Mouse (Mus musculus): ENCODE measurements around the gene Olfr1093. TPM values are rescaled to one million over a fixed set of nuclear protein-coding genes. Genes with fewer than 3 reads are reported as not detected.

Olfr1093 gene
- not detected in 2 replicates for polyA plus RNA-seq (2016; fragmentation: Nextera tagmentation; extraction: Ambion mirVana)

- Histone ChIP-seq H3K27me3 (no peaks in the 10 kb centered on the region), H3K36me3 (no peaks in the 10 kb centered on the region), H3K9ac (no peak within 1 kb of the TSS), H3K4me1 (no peaks in the 10 kb centered on the region), H3K9me3 (replicated peaks) (no peaks in the 10 kb centered on the region), H3K4me3 (no peak within 1 kb of the TSS), H3K4me2 (replicated peaks) (no peak within 1 kb of the TSS), H3K27ac (no peak within 1 kb of the TSS)
- 85% methylated on average over 2 of the region's 2 CpGs for WGBS
- no peak for ATAC-seq (ENCODE audit: low FRiP score)
Observed at GRCm38 (mm10) chr2:86782179-86782578, at the start of gene Olfr1093. Olfr1093 (plus strand) TSS chr2:86782479.

- Histone ChIP-seq H3K36me3 (no peaks in the 10 kb centered on the region), H3K4me1 (no peaks in the 10 kb centered on the region), H3K4me2 (replicated peaks) (no peak within 1 kb of the TSS), H3K9me3 (replicated peaks) (no peaks in the 10 kb centered on the region), H3K4me3 (no peak within 1 kb of the TSS), H3K27ac (no peak within 1 kb of the TSS), H3K9ac (no peak within 1 kb of the TSS), H3K27me3 (no peaks in the 10 kb centered on the region)
- ATAC-seq (ENCODE audit: low FRiP score): no peak
Observed at GRCm38 (mm10) chr2:86733601-86734000, 48.7 kb upstream of the Olfr1093 start, which contains the start of gene Olfr1089. Olfr1089 (minus strand) TSS chr2:86733701.

GRCm38 (mm10) chr2:86758893-86759292 lies 23.4 kb upstream of the Olfr1093 start, which contains the start of gene Olfr1090:
Olfr1090 (minus strand) TSS chr2:86758993.
- Histone ChIP-seq H3K27ac (no peak within 1 kb of the TSS), H3K4me1 (no peaks in the 10 kb centered on the region), H3K27me3 (no peaks in the 10 kb centered on the region), H3K9me3 (replicated peaks) (no peaks in the 10 kb centered on the region), H3K4me2 (replicated peaks) (no peak within 1 kb of the TSS), H3K9ac (no peak within 1 kb of the TSS), H3K4me3 (no peak within 1 kb of the TSS), H3K36me3 (no peaks in the 10 kb centered on the region)
- ATAC-seq (ENCODE audit: low FRiP score): no peak
- 100% methylated on average over 1 of the region's 1 CpGs for WGBS

GRCm38 (mm10) chr2:86761050-86761449 lies 21.2 kb upstream of the Olfr1093 start:
- Histone ChIP-seq H3K4me3 (no peak overlapping the region), H3K9me3 (replicated peaks) (no peaks in the 10 kb centered on the region), H3K9ac (no peak overlapping the region), H3K27ac (no peak overlapping the region), H3K27me3 (no peaks in the 10 kb centered on the region), H3K36me3 (no peaks in the 10 kb centered on the region), H3K4me2 (replicated peaks) (no peak overlapping the region), H3K4me1 (no peaks in the 10 kb centered on the region)
- 96% methylated on average over 6 of the region's 6 CpGs for WGBS
- ATAC-seq (ENCODE audit: low FRiP score): no peak

GRCm38 (mm10) chr2:86809918-86810317 lies 27.6 kb downstream of the Olfr1093 start, which contains the start of gene Olfr141:
Olfr141 (minus strand) TSS chr2:86810018.
- no peak within 1 kb of the TSS for H3K9ac ChIP-seq
- no peaks in the 10 kb centered on the region for H3K4me1 ChIP-seq
- no peak for ATAC-seq (ENCODE audit: low FRiP score)
- H3K36me3 ChIP-seq: no peaks in the 10 kb centered on the region
- no peak within 1 kb of the TSS for H3K27ac ChIP-seq
- H3K4me2 ChIP-seq (replicated peaks): no peak within 1 kb of the TSS
- no peaks in the 10 kb centered on the region for H3K9me3 ChIP-seq (replicated peaks)
- H3K4me3 ChIP-seq: no peak within 1 kb of the TSS
- H3K27me3 ChIP-seq: no peaks in the 10 kb centered on the region

GRCm38 (mm10) chr2:86824363-86824762 lies 42.1 kb downstream of the Olfr1093 start, which contains the start of gene Olfr1094:
Olfr1094 (plus strand) TSS chr2:86824663.
- no peak for ATAC-seq (ENCODE audit: low FRiP score)
- H3K9ac ChIP-seq: no peak within 1 kb of the TSS
- no peaks in the 10 kb centered on the region for H3K4me1 ChIP-seq
- H3K27ac ChIP-seq: no peak within 1 kb of the TSS
- no peaks in the 10 kb centered on the region for H3K9me3 ChIP-seq (replicated peaks)
- H3K36me3 ChIP-seq: no peaks in the 10 kb centered on the region
- no peak within 1 kb of the TSS for H3K4me2 ChIP-seq (replicated peaks)
- H3K27me3 ChIP-seq: no peaks in the 10 kb centered on the region
- H3K4me3 ChIP-seq: no peak within 1 kb of the TSS

Other genes starting within 250 kb of the Olfr1093 start
- not detected in 2 replicates for gene Olfr1079, start 240.0 kb upstream of the Olfr1093 start, polyA plus RNA-seq (2016; fragmentation: Nextera tagmentation; extraction: Ambion mirVana)
- gene Olfr1080, start 224.2 kb upstream of the Olfr1093 start, polyA plus RNA-seq (2016; fragmentation: Nextera tagmentation; extraction: Ambion mirVana): not detected in 2 replicates
- not detected in 2 replicates for gene Olfr1082, start 183.5 kb upstream of the Olfr1093 start, polyA plus RNA-seq (2016; fragmentation: Nextera tagmentation; extraction: Ambion mirVana)
- gene Olfr1084, start 142.8 kb upstream of the Olfr1093 start, polyA plus RNA-seq (2016; fragmentation: Nextera tagmentation; extraction: Ambion mirVana): not detected in 2 replicates
- not detected in 2 replicates for gene Olfr1085, start 120.5 kb upstream of the Olfr1093 start, polyA plus RNA-seq (2016; fragmentation: Nextera tagmentation; extraction: Ambion mirVana)
- not detected in 2 replicates for gene Olfr1086, start 102.4 kb upstream of the Olfr1093 start, polyA plus RNA-seq (2016; fragmentation: Nextera tagmentation; extraction: Ambion mirVana)
- gene Olfr1087, start 84.1 kb upstream of the Olfr1093 start, polyA plus RNA-seq (2016; fragmentation: Nextera tagmentation; extraction: Ambion mirVana): not detected in 2 replicates
- gene Olfr1089, start 48.8 kb upstream of the Olfr1093 start, polyA plus RNA-seq (2016; fragmentation: Nextera tagmentation; extraction: Ambion mirVana): not detected in 2 replicates
- not detected in 2 replicates for gene Olfr1090, start 23.5 kb upstream of the Olfr1093 start, polyA plus RNA-seq (2016; fragmentation: Nextera tagmentation; extraction: Ambion mirVana)
- gene Olfr141, start 27.5 kb downstream of the Olfr1093 start, polyA plus RNA-seq (2016; fragmentation: Nextera tagmentation; extraction: Ambion mirVana): not detected in 2 replicates
- not detected in 2 replicates for gene Olfr1094, start 42.2 kb downstream of the Olfr1093 start, polyA plus RNA-seq (2016; fragmentation: Nextera tagmentation; extraction: Ambion mirVana)
- not detected in 2 replicates for gene Olfr1095, start 69.2 kb downstream of the Olfr1093 start, polyA plus RNA-seq (2016; fragmentation: Nextera tagmentation; extraction: Ambion mirVana)
- not detected in 2 replicates for gene Gm13723, start 92.3 kb downstream of the Olfr1093 start, polyA plus RNA-seq (2016; fragmentation: Nextera tagmentation; extraction: Ambion mirVana)
- not detected in 2 replicates for gene Olfr1097, start 109.7 kb downstream of the Olfr1093 start, polyA plus RNA-seq (2016; fragmentation: Nextera tagmentation; extraction: Ambion mirVana)
- gene Olfr1098, start 142.1 kb downstream of the Olfr1093 start, polyA plus RNA-seq (2016; fragmentation: Nextera tagmentation; extraction: Ambion mirVana): not detected in 2 replicates
- gene Olfr1099, start 178.2 kb downstream of the Olfr1093 start, polyA plus RNA-seq (2016; fragmentation: Nextera tagmentation; extraction: Ambion mirVana): not detected in 2 replicates
- gene Olfr1100, start 197.5 kb downstream of the Olfr1093 start, polyA plus RNA-seq (2016; fragmentation: Nextera tagmentation; extraction: Ambion mirVana): not detected in 2 replicates
- gene Olfr1101, start 208.7 kb downstream of the Olfr1093 start, polyA plus RNA-seq (2016; fragmentation: Nextera tagmentation; extraction: Ambion mirVana): not detected in 2 replicates
- not detected in 2 replicates for gene Olfr1102, start 215.9 kb downstream of the Olfr1093 start, polyA plus RNA-seq (2016; fragmentation: Nextera tagmentation; extraction: Ambion mirVana)
- gene Olfr1104, start 244.6 kb downstream of the Olfr1093 start, polyA plus RNA-seq (2016; fragmentation: Nextera tagmentation; extraction: Ambion mirVana): not detected in 2 replicates

All from hindbrain, embryonic 12.5 days (tissue).